Comparison of ENCODE assay signal across 10 mouse cellular contexts in genomic region chr9:32176612-32177011, GRCm38 (mm10).
DNase-seq lines count a peak whose midpoint lies in the region; ATAC-seq lines count a peak whose summit lies in the region.
"Had no signal": no experiment of that assay in that cellular context is flagged by ENCODE, and none has a peak within 500 bp of the region (broad histone marks: within the 10 kb centered on the region; RNA-seq: fewer than 3 reads in every experiment).

No protein-coding gene starts in this region.

- H3K9me3 ChIP-seq in heart, embryonic 12.5 days (replicated peaks) = no peaks in the 10 kb centered on the region
- H3K9me3 ChIP-seq in midbrain, embryonic 11.5 days (ENCODE audit: control insufficient read depth, low read length) = no peaks in the 10 kb centered on the region
- H3K9me3 ChIP-seq in midbrain, embryonic 15.5 days = no peaks in the 10 kb centered on the region
- no peaks in the 10 kb centered on the region for H3K9me3 ChIP-seq in kidney, embryonic 16.5 days (ENCODE audit: low read length)

- H3K27me3 ChIP-seq in heart, embryonic 12.5 days (replicated peaks) = no peaks in the 10 kb centered on the region
- H3K27me3 ChIP-seq in midbrain, embryonic 11.5 days (ENCODE audit: control insufficient read depth, insufficient read depth, low read length) = no peaks in the 10 kb centered on the region
- H3K27me3 ChIP-seq in midbrain, embryonic 15.5 days (replicated peaks) = no peaks in the 10 kb centered on the region
- H3K27me3 ChIP-seq in kidney, embryonic 16.5 days (ENCODE audit: insufficient read depth, low read length) = no peaks in the 10 kb centered on the region

- no peak overlapping the region for H3K9ac ChIP-seq in heart, embryonic 12.5 days
- H3K9ac ChIP-seq in midbrain, embryonic 11.5 days (ENCODE audit: low read length) = no peak overlapping the region
- no peak overlapping the region for H3K9ac ChIP-seq in midbrain, embryonic 15.5 days
- H3K9ac ChIP-seq in kidney, embryonic 16.5 days (replicated peaks; ENCODE audit: low read length) = no peak overlapping the region

- no peaks in the 10 kb centered on the region for H3K36me3 ChIP-seq in heart, embryonic 12.5 days
- no peaks in the 10 kb centered on the region for H3K36me3 ChIP-seq in midbrain, embryonic 11.5 days (ENCODE audit: control insufficient read depth, insufficient read depth, low read length)
- H3K36me3 ChIP-seq in midbrain, embryonic 15.5 days (replicated peaks) = no peaks in the 10 kb centered on the region
- H3K36me3 ChIP-seq in kidney, embryonic 16.5 days (ENCODE audit: insufficient read depth, low read length) = no peaks in the 10 kb centered on the region

- no peak overlapping the region for H3K4me2 ChIP-seq in heart, embryonic 12.5 days
- no peak overlapping the region for H3K4me2 ChIP-seq in midbrain, embryonic 11.5 days
- no peak overlapping the region for H3K4me2 ChIP-seq in midbrain, embryonic 15.5 days
- no peak overlapping the region for H3K4me2 ChIP-seq in kidney, embryonic 16.5 days (replicated peaks; ENCODE audit: low read depth, low read length)

- peaks cover 9% of the 10 kb centered on the region; the same call in 1 of the 2 replicates for H3K4me1 ChIP-seq in heart, embryonic 12.5 days (replicated peaks)
- no peaks in the 10 kb centered on the region for H3K4me1 ChIP-seq in midbrain, embryonic 11.5 days (ENCODE audit: control insufficient read depth, insufficient read depth, low read length)
- 0 out of 2 replicates have a peak, but pooled peaks cover 4% of the 10 kb centered on the region for H3K4me1 ChIP-seq in midbrain, embryonic 15.5 days
- H3K4me1 ChIP-seq in kidney, embryonic 16.5 days (ENCODE audit: insufficient read depth, low read length) = no peaks in the 10 kb centered on the region

- peak; percentile 29 to 49 for DNase-seq in heart, adult 18-20 months
- peak; percentile 72 for DNase-seq in midbrain, embryonic 11.5 days (ENCODE audit: low spot score, missing footprints)
- peak; percentile 24 to 54 for DNase-seq in lung, postnatal 4 days
- DNase-seq in thymus, postnatal 14 days = no peak
- DNase-seq: thymus, postnatal 36 days had no signal

- no peak overlapping the region for H3K4me3 ChIP-seq in heart, embryonic 12.5 days
- H3K4me3 ChIP-seq in midbrain, embryonic 11.5 days (ENCODE audit: low read depth, low read length) = no peak overlapping the region
- H3K4me3 ChIP-seq in midbrain, embryonic 15.5 days = no peak overlapping the region
- H3K4me3 ChIP-seq in kidney, embryonic 16.5 days (ENCODE audit: low read length) = no peak overlapping the region

- ATAC-seq in heart, embryonic 12.5 days (ENCODE audit: insufficient number of reproducible peaks, low FRiP score) = no peak
- no peak for ATAC-seq in midbrain, embryonic 11.5 days (ENCODE audit: low FRiP score)
- ATAC-seq in midbrain, embryonic 15.5 days (replicated peaks) = no peak
- 0 out of 2 replicates have a peak, but pooled peaks have one; percentile 39 for ATAC-seq in kidney, embryonic 16.5 days (ENCODE audit: low FRiP score, low TSS enrichment)
- ATAC-seq in erythroid progenitor cell, adult 5-6 weeks (replicated peaks; ENCODE audit: low FRiP score, poor library complexity, severe bottlenecking) = no peak

- WGBS in heart, embryonic 12.5 days = 61% methylated on average over 4 of the region's 4 CpGs
- WGBS in midbrain, embryonic 11.5 days = 91% methylated on average over 4 of the region's 4 CpGs
- 55% methylated on average over 4 of the region's 4 CpGs for WGBS in midbrain, embryonic 15.5 days
- 65% methylated on average over 4 of the region's 4 CpGs for WGBS in kidney, embryonic 16.5 days

- H3K27ac ChIP-seq in heart, embryonic 12.5 days (ENCODE audit: poor library complexity, severe bottlenecking) = no peak overlapping the region
- H3K27ac ChIP-seq in midbrain, embryonic 11.5 days (ENCODE audit: low read depth, low read length) = no peak overlapping the region
- H3K27ac ChIP-seq in midbrain, embryonic 15.5 days = no peak overlapping the region
- H3K27ac ChIP-seq in kidney, embryonic 16.5 days (ENCODE audit: low read length) = no peak overlapping the region
- H3K27ac ChIP-seq: macrophage had no signal
